Mouse (Mus musculus) T-cell, adult 2 months (primary cell): ENCODE data around the gene Tbx5.

Experiments used
- DNase-seq: peaks from one replicate; pipeline ENCODE4 v3.0.0; 2022; ENCODE audit warnings: low spot score

Gene Tbx5

DNA sequence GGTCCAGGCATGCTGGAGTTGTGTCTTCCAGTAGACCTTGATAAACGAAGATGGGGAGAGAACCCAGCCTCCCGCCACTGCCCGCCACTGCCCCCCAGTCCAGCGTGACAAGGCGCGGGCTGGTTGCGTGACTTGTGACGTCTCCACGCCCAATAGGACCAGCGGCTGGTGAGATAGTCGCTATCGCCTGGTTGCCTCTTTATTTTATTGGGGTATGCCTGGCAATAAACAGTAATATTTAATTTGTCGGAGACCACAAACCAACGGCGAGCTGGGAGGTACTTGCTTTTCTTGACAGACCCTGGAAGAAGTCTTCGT is at the start of gene Tbx5:
Gene Tbx5, plus strand, starts transcription at position 190 of the 318 bp plus-strand sequence.
- DNase-seq = no peak

DNA sequence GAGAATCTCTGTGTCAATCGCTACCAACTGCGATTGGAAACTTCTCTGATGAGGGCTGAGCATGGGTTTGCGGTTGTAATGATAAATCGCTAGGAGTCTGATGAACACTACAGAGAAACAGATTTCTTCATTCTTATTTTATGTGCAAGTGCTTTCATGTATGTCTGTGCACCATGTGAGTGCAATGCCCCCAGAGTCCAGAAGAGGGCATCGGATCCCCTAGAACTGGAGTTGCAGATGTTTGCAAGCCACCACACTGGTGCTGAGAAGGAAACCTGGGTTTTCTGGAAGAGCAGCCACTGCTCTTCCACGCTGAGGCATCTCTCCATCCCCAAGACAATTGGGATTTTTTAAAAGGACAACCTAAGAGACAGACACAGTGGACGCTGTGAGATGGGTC is 46.5 kb upstream of the Tbx5 start:
- DNase-seq = no peak

- DNase-seq = no peak
Observed at GRCm38 (mm10) chr5:119791664-119792063, 40.8 kb upstream of the Tbx5 start.

GRCm38 (mm10) chr5:119793972-119794371 is 38.5 kb upstream of the Tbx5 start:
- no peak for DNase-seq

- DNase-seq = no peak
Observed at GRCm38 (mm10) chr5:119795376-119795775, 37.1 kb upstream of the Tbx5 start.

- DNase-seq = no peak
Observed at GRCm38 (mm10) chr5:119795777-119796176, 36.7 kb upstream of the Tbx5 start.

DNA sequence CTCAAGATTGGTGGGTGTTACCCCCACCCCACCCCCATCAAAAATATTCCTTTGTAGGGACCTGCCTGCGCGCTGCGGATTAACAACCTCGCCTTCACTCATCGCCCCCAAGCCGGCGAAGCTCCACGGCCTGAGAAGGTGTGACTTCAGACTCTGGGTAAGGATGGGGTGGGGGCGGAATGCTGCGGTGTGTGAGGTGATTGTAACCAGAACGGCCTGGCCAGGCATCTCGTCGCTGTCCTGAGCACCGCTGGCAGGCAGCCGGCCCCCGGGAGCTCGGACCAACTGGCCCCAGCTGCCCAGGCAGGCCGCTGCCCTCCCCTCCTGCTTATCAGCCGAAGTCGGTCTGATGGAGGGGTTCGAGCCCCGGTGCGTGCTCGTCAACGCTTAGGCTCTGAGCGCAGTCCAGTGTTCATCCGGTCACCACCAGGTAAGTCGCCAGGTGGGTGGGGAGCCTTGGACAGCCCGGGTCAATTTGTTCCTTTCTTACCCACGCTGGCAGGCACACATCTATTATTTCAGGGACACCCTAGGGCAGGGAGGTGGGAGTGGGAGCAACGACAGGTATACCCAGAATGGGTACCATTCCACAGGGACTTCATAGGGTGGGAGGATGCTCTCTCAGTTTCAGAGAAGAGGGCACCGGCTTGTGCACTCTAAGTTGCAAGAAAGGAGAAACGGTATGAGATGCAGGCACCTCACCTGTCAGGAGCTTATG is 35.9 kb upstream of the Tbx5 start:
- no peak for DNase-seq

GRCm38 (mm10) chr5:119797580-119798150 is 34.8 kb upstream of the Tbx5 start:
- DNase-seq = no peak

GRCm38 (mm10) chr5:119798261-119798660 is 34.2 kb upstream of the Tbx5 start:
- no peak for DNase-seq

- no peak for DNase-seq
Observed at GRCm38 (mm10) chr5:119798713-119799418, 33.6 kb upstream of the Tbx5 start.

- DNase-seq = no peak
Observed at GRCm38 (mm10) chr5:119799419-119800242, 32.8 kb upstream of the Tbx5 start.

GRCm38 (mm10) chr5:119800243-119800665 is 32.2 kb upstream of the Tbx5 start:
- no peak for DNase-seq

GRCm38 (mm10) chr5:119802617-119803410 is 29.7 kb upstream of the Tbx5 start:
- DNase-seq = no peak

- no peak for DNase-seq
Observed at GRCm38 (mm10) chr5:119803411-119804251, 28.8 kb upstream of the Tbx5 start.

DNA sequence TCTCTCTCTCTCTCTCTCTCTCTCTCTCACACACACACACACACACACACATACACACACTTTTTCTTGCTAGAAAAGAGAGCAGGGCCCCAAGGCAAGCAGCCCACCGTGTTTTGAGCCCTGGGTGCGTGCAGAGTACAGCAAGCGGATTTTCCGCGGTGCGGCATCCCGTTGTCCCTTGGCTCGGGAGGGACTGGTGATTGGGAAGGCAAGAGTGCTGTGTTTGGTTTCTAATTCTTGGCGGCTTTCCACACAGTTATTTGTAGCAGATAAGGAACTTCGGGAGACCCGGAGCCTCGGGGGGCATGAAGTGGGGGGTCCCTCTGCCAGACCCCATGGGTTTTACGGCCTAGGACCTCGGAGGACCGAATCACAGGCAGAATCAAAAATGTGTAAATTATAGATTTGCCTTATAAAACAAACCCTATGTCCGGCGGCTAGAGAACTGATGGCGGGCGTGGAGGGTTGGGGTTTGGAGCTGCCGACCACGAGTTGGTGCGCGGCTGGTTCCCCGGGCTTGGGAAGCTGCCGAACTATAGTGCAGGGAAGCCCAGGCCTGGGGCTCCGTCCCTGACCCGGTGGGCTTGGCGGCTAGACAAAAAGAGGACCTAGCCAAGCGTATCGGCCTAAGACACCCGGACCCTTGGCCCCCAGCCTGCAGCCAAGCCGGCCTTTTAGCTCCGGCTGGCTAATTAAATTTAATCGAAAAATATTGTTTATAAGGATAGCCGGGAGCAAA is 28.0 kb upstream of the Tbx5 start:
- DNase-seq = no peak

DNA sequence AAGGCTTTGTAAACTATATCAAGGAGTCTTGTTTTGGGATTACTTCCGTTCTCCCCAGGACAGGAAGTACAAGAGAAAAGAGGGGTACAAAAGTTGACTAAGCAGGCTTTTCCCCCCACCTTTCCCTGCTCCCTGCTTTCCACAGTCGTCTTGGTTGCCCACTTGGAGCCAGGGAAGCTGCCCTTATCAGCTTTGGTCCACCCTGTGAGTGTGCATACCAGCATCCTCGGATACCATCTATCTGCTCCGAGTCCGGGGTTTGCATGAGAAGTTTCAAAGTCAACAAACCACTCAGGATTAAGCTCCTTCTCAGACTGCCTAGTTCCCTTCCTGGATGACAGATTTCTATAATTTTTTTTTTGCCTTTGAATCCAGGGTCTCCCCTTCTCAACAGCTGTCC is 26.8 kb upstream of the Tbx5 start:
- no peak for DNase-seq

- DNase-seq = no peak
Observed at GRCm38 (mm10) chr5:119806467-119806866, 26.0 kb upstream of the Tbx5 start.

- DNase-seq = no peak
Observed at GRCm38 (mm10) chr5:119807481-119808183, 24.8 kb upstream of the Tbx5 start.

GRCm38 (mm10) chr5:119808713-119809112 is 23.8 kb upstream of the Tbx5 start:
- DNase-seq = no peak
